Mouse (Mus musculus) lung, embryonic 15.5 days (tissue): ENCODE data around the gene Fbxl22. TPM values are rescaled to one million over a fixed set of nuclear protein-coding genes. Genes with fewer than 3 reads are reported as not detected.

Experiments
- ATAC-seq: fragments of 200-750 bp; cut with Nextera tagmentation; 2 replicates; pipeline ENCODE4 v1.8.0; 2017; ENCODE audit warnings: moderate number of reproducible peaks, borderline replicate concordance; ENCODE audit not compliant: low FRiP score, low TSS enrichment; ENCODE audit errors: extremely low read depth
- H3K27ac ChIP-seq: fragments of 300-500 bp; sonication (generic); 2 replicates; pipeline ENCODE4 v1.5.1; 2015; ENCODE audit warnings: moderate library complexity, mild to moderate bottlenecking, inconsistent platforms
- H3K27me3 ChIP-seq: fragments of 300-500 bp; sonication (generic); 2 replicates; pipeline ENCODE4 v1.6.1; 2015; ENCODE audit warnings: inconsistent platforms
- H3K36me3 ChIP-seq: fragments of 300-500 bp; sonication (generic); 2 replicates; pipeline ENCODE4 v1.6.1; 2015; ENCODE audit warnings: inconsistent platforms
- H3K4me1 ChIP-seq: fragments of 300-500 bp; sonication (generic); 2 replicates; pipeline ENCODE4 v1.6.1; 2015; ENCODE audit warnings: inconsistent platforms
- H3K4me2 ChIP-seq: fragments of 300-500 bp; sonication (generic); 2 replicates; pipeline ENCODE4 v1.6.1; 2015; ENCODE audit warnings: inconsistent platforms, mild to moderate bottlenecking, moderate library complexity
- H3K4me3 ChIP-seq: fragments of 300-500 bp; sonication (generic); 2 replicates; pipeline ENCODE4 v1.5.1; 2015; ENCODE audit warnings: mild to moderate bottlenecking, inconsistent platforms
- H3K9ac ChIP-seq: fragments of 300-500 bp; sonication (generic); 2 replicates; pipeline ENCODE4 v1.6.1; 2015; ENCODE audit warnings: inconsistent platforms
- H3K9me3 ChIP-seq: fragments of 300-500 bp; sonication (generic); 2 replicates; pipeline ENCODE4 v1.6.1; 2016; ENCODE audit warnings: inconsistent platforms
- WGBS: fragments of 180-500 bp; shearing (Covaris S2); methylation state at CpG from one replicate; pipeline ENCODE4 v1.1.7; 2015; 5-methylcytosine and 5-hydroxymethylcytosine counted together
- polyA plus RNA-seq: library from polyadenylated mRNA; unstranded; fragments of >200 nt; fragmentation: Nextera tagmentation; extraction: Ambion mirVana; gene quantifications from 2 replicates; pipeline ENCODE4 v1.2.1, GENCODE M21; 2015

Gene Fbxl22
- polyA plus RNA-seq, result 6.8 and 8.2 TPM in 2 replicates

DNA sequence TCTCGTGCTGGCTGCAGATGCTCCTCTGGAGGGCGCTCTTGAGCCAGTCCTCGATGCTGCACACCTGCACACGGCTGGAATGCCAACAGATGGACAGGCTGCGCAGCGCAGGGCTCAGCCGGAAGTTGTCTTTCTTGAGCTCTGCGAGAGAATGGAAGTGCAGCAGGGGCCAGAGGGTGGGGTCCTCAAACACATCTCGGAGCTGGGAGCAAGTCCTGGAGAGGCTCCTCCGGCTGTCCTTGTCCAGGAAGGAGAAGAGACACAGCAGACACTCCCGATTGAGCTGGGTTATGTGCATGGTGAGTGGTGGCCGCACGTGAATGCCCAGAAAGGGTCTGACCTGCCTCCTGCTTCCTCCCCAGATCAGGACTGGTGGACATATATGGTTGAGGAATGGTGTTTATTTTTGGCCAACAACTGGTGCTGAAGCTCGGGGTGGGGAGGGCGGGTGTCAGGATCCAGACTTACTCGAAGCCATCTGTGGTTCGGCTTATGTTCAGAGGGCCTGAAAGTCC, at the start of gene Fbxl22:
Gene Fbxl22 (minus strand): TSS at position 338 of the 515 bp plus-strand sequence.
- Histone ChIP-seq H3K4me1 (peaks cover 28% of the 10 kb centered on the region), H3K9me3 (no peaks in the 10 kb centered on the region), H3K27me3 (no peaks in the 10 kb centered on the region), H3K9ac (no peak within 1 kb of the TSS), H3K36me3 (peaks cover 39% of the 10 kb centered on the region), H3K4me2 (peak within 1 kb of the TSS; percentile 13; the same call in 1 of the 2 replicates), H3K4me3 (peak within 1 kb of the TSS; percentile 1; the same call in 1 of the 2 replicates), H3K27ac (peak within 1 kb of the TSS; percentile 72)
- no peak for ATAC-seq
- 45% methylated on average over 17 of the region's 17 CpGs for WGBS

DNA sequence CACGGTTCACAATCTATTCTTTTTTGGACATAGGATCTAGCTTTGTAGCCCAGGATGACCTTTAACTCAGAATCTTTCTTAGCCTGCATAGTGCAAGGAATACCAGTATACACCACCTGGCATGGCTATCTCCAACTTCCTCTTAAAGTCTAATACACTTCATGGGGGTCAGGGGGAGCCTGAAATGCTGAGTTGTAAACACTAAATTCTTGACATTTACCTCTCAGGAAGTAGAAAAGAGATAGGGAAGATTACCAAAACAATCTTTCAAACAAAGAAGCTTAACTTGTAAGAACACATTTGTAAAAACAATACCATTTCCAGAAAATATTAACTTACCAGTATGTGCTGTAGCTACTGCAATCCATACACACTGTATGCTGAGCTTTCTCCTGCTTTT, 47.8 kb upstream of the Fbxl22 start:
- ATAC-seq, result no peak
- Histone ChIP-seq H3K9me3 (no peaks in the 10 kb centered on the region), H3K9ac (no peak overlapping the region), H3K36me3 (no peaks in the 10 kb centered on the region), H3K4me2 (no peak overlapping the region), H3K4me3 (no peak overlapping the region), H3K27ac (no peak overlapping the region), H3K4me1 (peaks cover 17% of the 10 kb centered on the region; the same call in 1 of the 2 replicates), H3K27me3 (no peaks in the 10 kb centered on the region)
- WGBS, result 54% methylated on average over 1 of the region's 1 CpGs

DNA sequence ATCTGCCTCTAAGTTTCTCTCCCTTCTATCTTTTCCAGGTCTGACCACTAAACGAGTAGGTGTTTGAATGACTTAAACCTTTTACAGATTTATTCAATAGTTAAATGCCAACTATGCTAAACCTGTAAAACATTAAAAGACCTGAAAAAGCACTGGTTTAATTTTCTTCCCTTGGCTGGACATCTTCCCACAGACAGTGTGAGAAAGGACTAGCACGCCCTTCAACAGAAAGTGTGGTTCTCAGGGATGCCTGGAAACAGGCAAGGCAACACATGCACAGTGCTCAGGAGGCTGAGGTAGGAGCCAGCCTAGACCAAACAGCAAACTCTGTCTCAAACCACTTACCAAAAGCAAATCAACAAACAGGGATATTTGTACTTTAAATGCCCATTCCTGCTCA, 47.1 kb upstream of the Fbxl22 start:
- Histone ChIP-seq H3K4me1 (peaks cover 17% of the 10 kb centered on the region; the same call in 1 of the 2 replicates), H3K9me3 (no peaks in the 10 kb centered on the region), H3K9ac (no peak overlapping the region), H3K27ac (no peak overlapping the region), H3K4me3 (no peak overlapping the region), H3K36me3 (no peaks in the 10 kb centered on the region), H3K27me3 (no peaks in the 10 kb centered on the region), H3K4me2 (no peak overlapping the region)
- no peak for ATAC-seq
- 86% methylated on average over 2 of the region's 2 CpGs for WGBS

DNA sequence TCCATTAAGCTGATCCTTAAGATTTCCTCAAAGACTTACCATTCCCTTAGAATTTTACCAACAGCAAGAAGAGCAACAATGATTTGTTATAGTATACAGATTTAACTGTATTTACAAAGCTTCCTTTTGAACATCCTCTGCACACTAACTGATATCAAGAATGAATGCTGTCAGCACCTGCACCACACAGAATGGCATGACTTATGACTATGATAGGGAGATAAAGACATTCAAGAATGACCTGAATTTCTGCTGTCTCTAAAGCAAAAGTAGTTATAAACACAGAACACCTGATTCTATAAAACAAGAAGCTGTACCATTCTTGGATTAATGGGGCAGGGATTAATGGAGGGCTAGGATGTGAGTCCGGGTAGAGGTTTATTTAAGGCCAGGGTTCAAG, 46.3 kb upstream of the Fbxl22 start:
- H3K27ac ChIP-seq, result no peak overlapping the region
- H3K9ac ChIP-seq, result no peak overlapping the region
- no peak overlapping the region for H3K4me3 ChIP-seq
- H3K4me2 ChIP-seq, result no peak overlapping the region
- H3K27me3 ChIP-seq, result no peaks in the 10 kb centered on the region
- ATAC-seq, result no peak
- 37% methylated on average over 1 of the region's 1 CpGs for whole genome bisulfite sequencing
- H3K4me1 ChIP-seq, result peaks cover 17% of the 10 kb centered on the region; the same call in 1 of the 2 replicates
- no peaks in the 10 kb centered on the region for H3K36me3 ChIP-seq
- H3K9me3 ChIP-seq, result no peaks in the 10 kb centered on the region

DNA sequence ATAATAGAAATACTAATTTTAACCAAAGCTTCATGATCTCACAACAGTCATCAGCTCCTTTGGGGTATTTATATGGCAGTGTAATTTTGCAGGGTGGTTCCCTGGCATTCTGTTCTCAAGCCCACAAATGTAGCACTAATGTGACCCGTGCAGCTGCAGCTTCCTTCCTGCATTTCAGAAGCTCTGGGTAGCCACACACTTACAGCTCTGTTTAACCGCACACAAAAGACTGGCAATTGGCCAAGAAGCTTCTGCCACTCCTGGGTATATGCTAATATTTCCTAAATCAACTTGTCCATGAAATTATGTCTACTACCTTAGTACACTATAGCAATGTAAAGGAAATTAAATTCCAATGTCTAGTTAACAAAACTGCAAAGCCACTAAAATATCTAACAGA, 45.9 kb upstream of the Fbxl22 start:
- Histone ChIP-seq H3K9me3 (no peaks in the 10 kb centered on the region), H3K4me2 (no peak overlapping the region), H3K27ac (no peak overlapping the region), H3K9ac (no peak overlapping the region), H3K4me1 (peaks cover 17% of the 10 kb centered on the region; the same call in 1 of the 2 replicates), H3K27me3 (no peaks in the 10 kb centered on the region), H3K4me3 (no peak overlapping the region), H3K36me3 (no peaks in the 10 kb centered on the region)
- WGBS, result 8% methylated on average over 2 of the region's 2 CpGs
- ATAC-seq, result no peak

DNA sequence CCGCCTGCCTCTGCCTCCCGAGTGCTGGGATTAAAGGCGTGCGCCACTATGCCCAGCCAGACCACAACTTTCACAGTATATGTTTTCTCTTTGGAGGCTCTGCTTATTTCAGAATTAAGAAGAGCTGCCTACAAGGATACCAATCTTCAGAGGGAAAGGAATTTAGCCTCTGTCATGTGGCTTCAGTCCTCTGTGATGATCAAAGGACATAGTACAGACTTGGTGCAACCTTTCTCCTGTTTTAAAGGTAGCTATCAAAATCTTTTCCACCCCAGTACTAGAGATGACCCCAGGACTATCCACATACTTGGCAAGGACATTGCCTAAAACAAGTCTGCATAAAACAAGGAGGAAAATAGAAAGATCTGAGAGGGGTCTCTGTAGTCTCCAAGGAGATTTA, 44.6 kb upstream of the Fbxl22 start:
- Histone ChIP-seq H3K9me3 (no peaks in the 10 kb centered on the region), H3K4me3 (no peak overlapping the region), H3K27me3 (no peaks in the 10 kb centered on the region), H3K9ac (no peak overlapping the region), H3K4me2 (no peak overlapping the region), H3K36me3 (0 out of 2 replicates have a peak, but pooled peaks cover 3% of the 10 kb centered on the region), H3K27ac (peak overlapping the region; percentile 55; the same call in 1 of the 2 replicates), H3K4me1 (peaks cover 17% of the 10 kb centered on the region; the same call in 1 of the 2 replicates)
- 95% methylated on average over 4 of the region's 4 CpGs for WGBS
- no peak for ATAC-seq

DNA sequence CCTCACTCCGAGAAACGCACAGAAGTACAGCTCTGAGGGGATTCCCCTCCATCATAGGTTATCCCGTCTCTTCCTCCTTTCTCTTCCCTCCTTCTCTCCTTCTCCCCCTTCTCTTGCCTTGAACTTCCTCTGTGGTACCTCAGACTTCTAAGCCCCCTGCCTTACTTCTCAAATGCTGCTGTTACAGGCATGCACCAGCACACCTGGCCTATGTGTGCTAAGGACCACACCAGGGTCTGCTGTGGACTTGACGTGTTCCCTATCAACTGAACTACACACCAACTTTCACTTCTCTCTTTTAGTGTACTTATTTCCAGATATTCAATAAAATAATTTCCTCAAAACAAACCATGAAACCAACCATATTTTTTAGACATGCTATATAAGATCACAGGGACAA, 28.4 kb upstream of the Fbxl22 start:
- no peaks in the 10 kb centered on the region for H3K27me3 ChIP-seq
- H3K27ac ChIP-seq, result no peak overlapping the region
- H3K36me3 ChIP-seq, result peaks cover 57% of the 10 kb centered on the region
- WGBS, result 80% methylated on average over 4 of the region's 4 CpGs
- no peaks in the 10 kb centered on the region for H3K4me1 ChIP-seq
- no peak overlapping the region for H3K9ac ChIP-seq
- no peak overlapping the region for H3K4me3 ChIP-seq
- H3K4me2 ChIP-seq, result no peak overlapping the region
- H3K9me3 ChIP-seq, result no peaks in the 10 kb centered on the region
- no peak for ATAC-seq

DNA sequence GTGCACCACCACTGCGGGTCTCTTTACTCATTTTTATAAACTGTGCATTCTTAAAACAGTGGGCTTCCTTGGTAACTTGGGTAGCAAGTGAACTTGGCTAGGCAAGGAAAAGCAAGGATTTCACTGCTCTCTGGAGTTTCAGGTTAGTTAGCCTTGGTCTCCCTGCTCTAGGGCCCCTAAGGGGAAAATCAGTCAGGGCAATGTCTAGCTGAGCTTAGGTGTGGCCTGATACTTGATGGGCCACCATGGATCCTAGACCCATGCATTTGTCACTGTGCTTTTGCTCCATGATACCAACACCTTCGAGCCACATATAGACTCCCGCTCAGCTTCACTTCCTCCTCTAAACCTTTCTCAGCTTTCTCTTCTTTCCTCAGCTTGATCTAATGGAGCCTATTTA, 7.2 kb upstream of the Fbxl22 start:
- WGBS, result 96% methylated on average over 3 of the region's 3 CpGs
- no peaks in the 10 kb centered on the region for H3K9me3 ChIP-seq
- ATAC-seq, result no peak

DNA sequence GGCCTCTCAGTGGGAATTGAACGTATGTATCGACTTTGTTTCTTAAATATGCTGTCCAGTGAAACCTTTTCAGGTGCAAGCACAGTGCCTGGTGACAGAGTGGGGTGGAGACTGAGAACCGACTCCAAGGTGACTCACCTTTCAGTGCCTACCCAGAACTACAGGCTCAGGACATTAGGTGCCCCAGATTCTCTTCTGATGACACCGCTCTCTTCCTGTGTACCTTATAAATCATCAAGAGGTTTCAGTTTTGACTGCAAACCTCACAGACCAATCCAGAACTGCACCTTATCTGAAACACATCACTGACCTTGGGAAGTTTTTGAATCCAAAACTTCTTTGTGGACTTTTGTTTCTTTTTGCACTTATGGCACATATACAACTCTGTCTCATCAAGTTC, 5.9 kb upstream of the Fbxl22 start:
- Histone ChIP-seq H3K4me2 (no peak overlapping the region), H3K4me1 (no peaks in the 10 kb centered on the region), H3K9ac (no peak overlapping the region), H3K27ac (no peak overlapping the region), H3K27me3 (no peaks in the 10 kb centered on the region), H3K9me3 (no peaks in the 10 kb centered on the region), H3K36me3 (peaks cover 75% of the 10 kb centered on the region), H3K4me3 (no peak overlapping the region)
- no peak for ATAC-seq
- WGBS, result 89% methylated on average over 4 of the region's 4 CpGs

More for the DNA sequence above, 7.2 kb upstream of the Fbxl22 start:
- no peaks in the 10 kb centered on the region for H3K27me3 ChIP-seq
- H3K36me3 ChIP-seq, result peaks cover 77% of the 10 kb centered on the region
- H3K9ac ChIP-seq, result no peak overlapping the region
- H3K4me1 ChIP-seq, result no peaks in the 10 kb centered on the region
- H3K4me2 ChIP-seq, result no peak overlapping the region
- H3K27ac ChIP-seq, result no peak overlapping the region
- no peak overlapping the region for H3K4me3 ChIP-seq

DNA sequence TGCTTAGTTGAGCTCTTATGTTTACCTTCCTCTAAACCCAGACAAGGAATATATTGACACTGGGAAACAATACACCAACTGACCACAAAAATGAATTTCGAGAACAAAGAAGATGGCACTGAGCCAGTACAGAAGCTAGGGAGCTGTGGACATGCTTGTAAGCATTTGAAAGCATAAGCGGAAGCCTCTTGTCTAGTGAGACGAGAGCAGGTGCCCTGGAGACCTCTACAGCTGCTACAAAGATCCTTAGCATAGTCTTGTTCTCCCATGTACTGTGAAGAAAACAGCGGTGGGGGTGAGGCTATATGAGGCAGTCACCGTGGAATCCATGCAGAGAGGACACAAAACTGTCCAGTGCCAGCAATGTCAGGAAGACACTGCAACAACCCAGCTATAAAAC, 4.5 kb upstream of the Fbxl22 start:
- Histone ChIP-seq H3K4me1 (peaks cover 8% of the 10 kb centered on the region), H3K9ac (no peak overlapping the region), H3K36me3 (peaks cover 67% of the 10 kb centered on the region), H3K27me3 (no peaks in the 10 kb centered on the region), H3K4me3 (no peak overlapping the region), H3K9me3 (no peaks in the 10 kb centered on the region), H3K4me2 (no peak overlapping the region), H3K27ac (peak overlapping the region; percentile 3; the same call in 1 of the 2 replicates)
- WGBS, result 55% methylated on average over 5 of the region's 5 CpGs
- ATAC-seq, result no peak

DNA sequence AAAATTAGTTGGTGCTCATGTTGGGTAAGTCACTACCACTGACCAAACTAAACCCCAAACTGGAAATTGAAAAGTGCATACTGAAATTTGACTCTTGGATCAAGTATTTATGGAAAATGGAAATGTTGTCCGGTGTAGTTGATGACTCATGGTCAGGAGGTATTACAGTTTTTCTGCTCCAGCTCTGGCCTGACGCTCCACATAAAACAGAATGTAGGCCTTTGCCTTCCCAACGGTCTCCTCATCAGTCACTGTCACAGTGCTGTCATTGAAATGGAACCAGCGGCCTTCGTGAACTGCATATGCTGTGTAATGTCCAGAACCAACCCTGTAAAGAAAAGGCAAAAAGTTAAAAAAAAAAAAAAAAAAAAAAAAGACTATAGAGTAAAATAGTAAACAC, 3.9 kb upstream of the Fbxl22 start:
- WGBS, result 78% methylated on average over 5 of the region's 5 CpGs

DNA sequence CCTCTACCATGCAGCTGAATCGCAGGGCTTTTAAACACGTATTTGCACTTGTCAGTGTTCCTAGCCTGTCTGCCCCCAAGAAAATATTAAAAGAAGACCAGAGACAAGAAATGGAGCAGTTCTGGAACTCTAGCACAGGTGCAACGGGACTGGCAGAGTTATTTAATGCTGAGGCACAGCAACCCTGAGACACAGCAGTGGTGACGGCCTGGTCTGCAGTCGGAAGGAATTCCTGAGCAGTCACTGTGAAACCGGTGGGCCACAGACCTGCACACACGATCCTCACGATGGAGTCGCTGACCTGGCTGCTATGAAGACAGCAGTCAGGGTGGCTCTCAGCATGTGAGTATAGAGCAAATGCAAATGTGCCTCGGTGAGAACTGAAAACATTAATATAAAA, 3.4 kb upstream of the Fbxl22 start:
- ATAC-seq, result no peak
- 93% methylated on average over 10 of the region's 10 CpGs for WGBS
- no peaks in the 10 kb centered on the region for H3K9me3 ChIP-seq
- peaks cover 57% of the 10 kb centered on the region for H3K36me3 ChIP-seq
- H3K9ac ChIP-seq, result no peak overlapping the region
- no peak overlapping the region for H3K4me2 ChIP-seq
- peaks cover 13% of the 10 kb centered on the region for H3K4me1 ChIP-seq
- no peak overlapping the region for H3K4me3 ChIP-seq
- no peaks in the 10 kb centered on the region for H3K27me3 ChIP-seq
- H3K27ac ChIP-seq, result no peak overlapping the region

More for the DNA sequence above, 3.9 kb upstream of the Fbxl22 start:
- Histone ChIP-seq H3K9ac (no peak overlapping the region), H3K4me3 (no peak overlapping the region), H3K27ac (no peak overlapping the region), H3K9me3 (no peaks in the 10 kb centered on the region), H3K4me2 (no peak overlapping the region), H3K27me3 (no peaks in the 10 kb centered on the region), H3K4me1 (peaks cover 12% of the 10 kb centered on the region), H3K36me3 (peaks cover 61% of the 10 kb centered on the region)
- no peak for ATAC-seq
